Mouse (Mus musculus): ENCODE data around the gene Aqp5. TPM values are rescaled to one million over a fixed set of nuclear protein-coding genes. Genes with fewer than 3 reads are reported as not detected.

Aqp5 gene
- polyA plus RNA-seq, 2 experiments = 0.07 TPM; not detected in 1

DNA sequence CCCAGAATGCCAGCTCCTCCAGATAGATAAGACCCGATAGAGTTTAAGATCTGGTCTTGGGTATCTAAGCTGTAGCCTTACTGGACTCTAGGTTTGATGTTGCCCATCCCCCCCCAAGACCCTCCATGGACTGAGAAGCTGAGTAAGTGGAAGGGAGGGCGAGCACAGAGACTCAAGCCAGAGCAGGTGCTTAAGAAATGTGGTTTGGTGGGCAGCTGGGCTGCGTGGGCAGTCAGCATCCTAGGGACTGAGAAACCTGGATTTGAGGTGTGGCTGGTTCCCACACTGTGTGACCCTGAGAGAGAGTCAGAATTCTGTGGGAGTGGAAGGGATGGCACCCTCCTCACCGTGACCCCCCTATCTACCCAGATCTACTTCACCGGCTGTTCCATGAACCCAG lies 2.3 kb downstream of the Aqp5 start:
- Histone ChIP-seq H3K4me1 (replicated peaks; ENCODE audit: control insufficient read depth in 2 of 2, insufficient read depth in 2 of 2, low read length in 1 of 2) (no peaks in the 10 kb centered on the region), H3K9me3 (ENCODE audit: control insufficient read depth, low read length) (no peaks in the 10 kb centered on the region), H3K27ac (no peak overlapping the region), H3K27me3 (ENCODE audit: control insufficient read depth, insufficient read depth, low read length) (peaks cover 65% of the 10 kb centered on the region), H3K4me2 (ENCODE audit: low read depth) (no peak overlapping the region), H3K4me3 (ENCODE audit: insufficient read depth in 1 of 2, low read depth in 2 of 2, low read length in 2 of 2) (no peak overlapping the region), H3K36me3 (replicated peaks; ENCODE audit: control insufficient read depth, insufficient read depth, low read depth) (no peaks in the 10 kb centered on the region), H3K9ac (replicated peaks) (no peak overlapping the region)
- WGBS (ENCODE audit: insufficient replicate concordance) = 53% methylated on average over 5 of the region's 5 CpGs
- DNase-seq (ENCODE audit: low read depth in 3 of 3, low spot score in 3 of 3) = no peak
- TF ChIP-seq EP300 (IDR thresholded peaks at IDR 0.05; ENCODE audit: low read depth) (no peak), CTCF (IDR thresholded peaks at IDR 0.05; ENCODE audit: low read depth) (no peak)
- no peak for ATAC-seq (ENCODE audit: insufficient read depth)

DNA sequence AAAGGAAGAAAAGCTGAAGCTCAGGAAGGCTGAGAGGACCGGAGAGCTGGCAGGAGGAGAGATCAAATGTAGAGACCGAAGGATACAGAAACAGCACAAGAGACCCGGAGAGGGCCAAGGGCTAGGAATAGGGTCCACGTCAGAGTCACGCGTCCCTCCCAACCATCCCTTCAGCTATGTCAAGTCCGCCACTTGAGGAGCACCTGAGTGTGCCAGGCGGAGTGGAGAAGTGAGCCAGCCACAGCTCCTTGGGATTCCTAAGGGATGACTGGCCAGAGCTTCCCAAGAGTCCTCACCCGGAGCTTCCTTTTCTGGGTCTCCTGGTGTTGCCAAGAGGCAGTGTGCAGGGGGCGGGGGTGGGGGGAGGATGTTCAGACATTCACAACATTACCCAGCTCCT lies 4.4 kb downstream of the Aqp5 start:
- H3K4me3 ChIP-seq (ENCODE audit: insufficient read depth in 1 of 2, low read depth in 2 of 2, low read length in 2 of 2) = no peak overlapping the region
- no peak for DNase-seq (ENCODE audit: low read depth in 3 of 3, low spot score in 3 of 3)
- H3K4me2 ChIP-seq (ENCODE audit: low read depth) = no peak overlapping the region
- no peaks in the 10 kb centered on the region for H3K36me3 ChIP-seq (replicated peaks; ENCODE audit: control insufficient read depth, insufficient read depth, low read depth)
- H3K9me3 ChIP-seq (ENCODE audit: control insufficient read depth, low read length) = no peaks in the 10 kb centered on the region
- H3K27me3 ChIP-seq (ENCODE audit: control insufficient read depth, insufficient read depth, low read length) = peaks cover 45% of the 10 kb centered on the region
- no peak for TF ChIP-seq EP300 (IDR thresholded peaks at IDR 0.05; ENCODE audit: low read depth)
- no peak for TF ChIP-seq CTCF (IDR thresholded peaks at IDR 0.05; ENCODE audit: low read depth)
- no peak overlapping the region for H3K27ac ChIP-seq
- H3K9ac ChIP-seq (replicated peaks) = no peak overlapping the region
- ATAC-seq (ENCODE audit: insufficient read depth) = no peak
- H3K4me1 ChIP-seq (replicated peaks; ENCODE audit: control insufficient read depth in 2 of 2, insufficient read depth in 2 of 2, low read length in 1 of 2) = no peaks in the 10 kb centered on the region
- 60% methylated on average over 10 of the region's 10 CpGs for WGBS (ENCODE audit: insufficient replicate concordance)

DNA sequence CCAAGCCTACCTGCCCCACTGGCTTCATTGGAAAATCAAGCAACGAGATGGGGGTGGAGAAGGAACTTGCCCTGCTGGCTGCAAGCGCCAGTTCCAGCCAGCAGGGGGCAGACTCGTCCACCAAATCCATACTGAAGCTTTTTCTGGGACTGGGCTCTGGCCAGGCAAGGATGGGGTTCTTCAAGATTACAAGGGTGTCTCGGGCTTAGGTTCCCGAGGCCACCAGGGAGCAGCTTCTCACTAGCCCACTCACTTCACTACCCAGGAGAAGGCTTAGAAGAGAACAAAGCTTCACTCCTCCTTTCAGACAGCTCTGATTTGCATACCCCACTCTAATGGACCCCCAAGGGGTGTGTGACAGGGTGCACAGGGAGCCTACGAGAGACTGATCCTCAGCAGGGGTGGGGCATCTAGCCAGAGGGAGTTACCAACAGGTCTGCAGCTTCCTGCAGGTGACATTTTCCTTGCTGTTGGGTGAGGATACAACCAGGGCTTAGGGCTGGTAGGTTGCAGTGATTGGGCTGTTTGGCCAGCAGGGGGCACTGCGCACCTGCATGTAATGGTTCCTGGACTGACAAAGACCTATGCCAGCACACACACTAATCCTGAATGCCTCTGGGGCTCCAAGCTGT lies 5.6 kb downstream of the Aqp5 start:
- under 1% methylated on average over 7 of the region's 7 CpGs for WGBS (ENCODE audit: insufficient replicate concordance)
- Histone ChIP-seq H3K27ac (no peak overlapping the region), H3K36me3 (replicated peaks; ENCODE audit: control insufficient read depth, insufficient read depth, low read depth) (no peaks in the 10 kb centered on the region), H3K9me3 (ENCODE audit: control insufficient read depth, low read length) (no peaks in the 10 kb centered on the region), H3K4me3 (ENCODE audit: insufficient read depth in 1 of 2, low read depth in 2 of 2, low read length in 2 of 2) (no peak overlapping the region), H3K4me2 (ENCODE audit: low read depth) (no peak overlapping the region), H3K27me3 (ENCODE audit: control insufficient read depth, insufficient read depth, low read length) (peaks cover 41% of the 10 kb centered on the region), H3K4me1 (replicated peaks; ENCODE audit: control insufficient read depth in 2 of 2, insufficient read depth in 2 of 2, low read length in 1 of 2) (no peaks in the 10 kb centered on the region), H3K9ac (replicated peaks) (no peak overlapping the region)
- TF ChIP-seq CTCF (IDR thresholded peaks at IDR 0.05; ENCODE audit: low read depth) (peak; percentile 93), EP300 (IDR thresholded peaks at IDR 0.05; ENCODE audit: low read depth) (no peak)
- ATAC-seq (ENCODE audit: insufficient read depth) = peak; percentile 67; the same call in 1 of the 2 replicates
- DNase-seq (ENCODE audit: low read depth in 3 of 3, low spot score in 3 of 3) = peak; percentile 54 to 66 (median 60)

DNA sequence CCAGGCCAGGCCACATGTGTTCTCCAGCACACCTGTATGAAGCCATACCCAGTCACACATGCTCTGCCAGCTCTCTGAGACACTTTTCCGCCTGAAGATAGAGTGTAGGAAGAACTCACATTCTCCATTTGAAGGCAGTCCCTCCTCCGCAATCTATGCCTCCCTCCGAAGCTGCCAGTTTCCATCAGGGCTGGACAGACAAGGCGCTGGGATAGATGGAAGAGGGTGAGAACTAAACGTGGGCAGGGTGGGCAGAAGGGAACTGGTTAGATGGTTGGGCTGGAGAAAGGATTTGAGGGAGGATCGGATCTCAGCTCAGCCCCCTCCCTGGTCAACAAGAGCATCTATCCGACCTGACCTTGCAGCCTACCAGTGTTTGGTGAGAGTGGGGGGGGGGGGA lies 6.3 kb downstream of the Aqp5 start:
- no peak for ATAC-seq (ENCODE audit: insufficient read depth)
- H3K9me3 ChIP-seq (ENCODE audit: control insufficient read depth, low read length) = no peaks in the 10 kb centered on the region
- 43% methylated on average over 7 of the region's 7 CpGs for WGBS (ENCODE audit: insufficient replicate concordance)
- no peak for DNase-seq (ENCODE audit: low read depth in 3 of 3, low spot score in 3 of 3)
- H3K27me3 ChIP-seq (ENCODE audit: control insufficient read depth, insufficient read depth, low read length) = peaks cover 34% of the 10 kb centered on the region
- no peaks in the 10 kb centered on the region for H3K4me1 ChIP-seq (replicated peaks; ENCODE audit: control insufficient read depth in 2 of 2, insufficient read depth in 2 of 2, low read length in 1 of 2)
- no peak overlapping the region for H3K9ac ChIP-seq (replicated peaks)
- no peak overlapping the region for H3K27ac ChIP-seq
- H3K36me3 ChIP-seq (replicated peaks; ENCODE audit: control insufficient read depth, insufficient read depth, low read depth) = no peaks in the 10 kb centered on the region
- H3K4me3 ChIP-seq (ENCODE audit: insufficient read depth in 1 of 2, low read depth in 2 of 2, low read length in 2 of 2) = no peak overlapping the region
- TF ChIP-seq EP300 (IDR thresholded peaks at IDR 0.05; ENCODE audit: low read depth) (no peak), CTCF (IDR thresholded peaks at IDR 0.05; ENCODE audit: low read depth) (no peak)
- H3K4me2 ChIP-seq (ENCODE audit: low read depth) = no peak overlapping the region

DNA sequence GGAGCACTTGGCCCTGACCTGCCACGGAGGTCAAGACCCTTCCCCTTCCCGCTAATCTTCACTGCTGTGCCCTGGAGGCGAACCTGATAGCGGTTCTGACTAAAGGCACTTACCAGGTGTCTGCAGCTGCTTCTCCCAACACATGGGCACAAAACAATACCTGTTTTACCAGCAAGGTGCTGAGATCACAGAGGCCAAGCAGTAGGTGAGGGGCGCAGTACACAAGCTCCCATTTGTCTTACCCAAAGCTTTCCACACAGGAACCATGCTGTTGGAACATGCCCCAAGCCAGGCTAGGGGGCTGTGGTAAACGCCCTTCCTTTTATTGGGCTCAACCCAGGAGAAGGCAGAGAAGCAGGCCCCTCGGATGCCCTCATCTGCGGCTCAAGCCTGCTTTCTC lies 7.0 kb downstream of the Aqp5 start:
- Histone ChIP-seq H3K9ac (replicated peaks) (no peak overlapping the region), H3K4me3 (ENCODE audit: insufficient read depth in 1 of 2, low read depth in 2 of 2, low read length in 2 of 2) (no peak overlapping the region), H3K9me3 (ENCODE audit: control insufficient read depth, low read length) (no peaks in the 10 kb centered on the region), H3K27me3 (ENCODE audit: control insufficient read depth, insufficient read depth, low read length) (peaks cover 27% of the 10 kb centered on the region), H3K36me3 (replicated peaks; ENCODE audit: control insufficient read depth, insufficient read depth, low read depth) (no peaks in the 10 kb centered on the region), H3K27ac (no peak overlapping the region), H3K4me2 (ENCODE audit: low read depth) (no peak overlapping the region), H3K4me1 (replicated peaks; ENCODE audit: control insufficient read depth in 2 of 2, insufficient read depth in 2 of 2, low read length in 1 of 2) (no peaks in the 10 kb centered on the region)
- 52% methylated on average over 8 of the region's 8 CpGs for WGBS (ENCODE audit: insufficient replicate concordance)
- ATAC-seq (ENCODE audit: insufficient read depth) = no peak
- DNase-seq (ENCODE audit: low read depth in 3 of 3, low spot score in 3 of 3) = no peak
- no peak for TF ChIP-seq EP300 (IDR thresholded peaks at IDR 0.05; ENCODE audit: low read depth)
- TF ChIP-seq CTCF (IDR thresholded peaks at IDR 0.05; ENCODE audit: low read depth) = no peak

Measured in liver, embryonic 14.5 days (tissue).